Mouse (Mus musculus): ENCODE measurements around the gene Pgf. TPM values are rescaled to one million over a fixed set of nuclear protein-coding genes. Genes with fewer than 3 reads are reported as not detected.

Pgf gene
- polyA plus RNA-seq, 2 experiments: 0.08 to 0.32 TPM

DNA sequence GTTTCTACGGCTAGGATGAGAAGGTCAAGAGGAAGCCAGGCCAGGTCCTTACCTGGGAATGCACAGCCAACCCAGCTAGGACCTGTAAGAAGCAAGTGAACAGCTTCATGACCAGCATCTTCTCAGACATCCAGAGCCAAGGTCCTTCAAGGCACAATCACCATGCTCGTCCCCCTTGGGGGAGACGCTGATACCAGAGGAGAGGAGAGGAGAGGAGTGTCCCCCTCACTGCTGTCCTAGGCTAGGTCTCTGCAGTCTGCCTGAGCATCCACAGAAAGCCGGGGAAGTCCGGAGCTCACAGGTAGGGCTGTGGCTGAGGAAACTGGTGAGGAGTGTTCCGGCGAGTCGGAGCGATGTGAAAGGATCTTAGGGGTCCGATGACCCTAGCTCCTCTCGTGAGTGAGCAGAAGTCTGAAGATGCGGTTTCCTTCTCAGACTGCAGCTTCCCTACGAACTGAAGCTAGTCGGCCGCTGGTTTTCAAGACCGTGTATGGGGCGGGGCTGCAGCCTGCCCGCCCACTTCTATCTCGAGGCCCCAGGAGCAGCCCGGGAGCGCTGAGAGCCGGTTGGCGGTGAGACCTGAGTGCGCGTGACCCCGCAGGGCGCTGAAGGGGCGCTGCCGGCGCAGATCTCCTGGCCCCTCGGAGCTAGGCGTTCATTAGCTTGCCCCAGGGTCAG, 605 bp downstream of the Pgf start:
- no peaks in the 10 kb centered on the region for H3K9me3 ChIP-seq (ENCODE audit: control insufficient read depth, low read length)
- DNase-seq (ENCODE audit: low read depth in 3 of 3, low spot score in 3 of 3) (peak; percentile 22 to 24 (median 23)), ATAC-seq (ENCODE audit: insufficient read depth) (peak; percentile 57; the same call in 1 of the 2 replicates)
- peaks cover 7% of the 10 kb centered on the region for H3K27me3 ChIP-seq (ENCODE audit: control insufficient read depth, insufficient read depth, low read length)
- H3K9ac ChIP-seq (replicated peaks): no peak overlapping the region; the same call in 1 of the 2 replicates
- TF ChIP-seq EP300 (IDR thresholded peaks at IDR 0.05; ENCODE audit: low read depth) (no peak), CTCF (IDR thresholded peaks at IDR 0.05; ENCODE audit: low read depth) (no peak)
- peak overlapping the region; percentile 46 for H3K4me2 ChIP-seq (ENCODE audit: low read depth)
- peak overlapping the region; percentile 16 to 26; a peak in 2 of 4 replicates for H3K4me3 ChIP-seq (ENCODE audit: insufficient read depth in 1 of 2, low read depth in 2 of 2, low read length in 2 of 2)
- H3K4me1 ChIP-seq (replicated peaks; ENCODE audit: control insufficient read depth in 2 of 2, insufficient read depth in 2 of 2, low read length in 1 of 2): peaks cover 0 to 3% of the 10 kb centered on the region in 2 experiments; a peak in 1 of 4 replicates
- 2% methylated on average over 32 of the region's 32 CpGs for WGBS (ENCODE audit: insufficient replicate concordance)
- H3K36me3 ChIP-seq (replicated peaks; ENCODE audit: control insufficient read depth, insufficient read depth, low read depth): no peaks in the 10 kb centered on the region
- H3K27ac ChIP-seq: no peak overlapping the region

DNA sequence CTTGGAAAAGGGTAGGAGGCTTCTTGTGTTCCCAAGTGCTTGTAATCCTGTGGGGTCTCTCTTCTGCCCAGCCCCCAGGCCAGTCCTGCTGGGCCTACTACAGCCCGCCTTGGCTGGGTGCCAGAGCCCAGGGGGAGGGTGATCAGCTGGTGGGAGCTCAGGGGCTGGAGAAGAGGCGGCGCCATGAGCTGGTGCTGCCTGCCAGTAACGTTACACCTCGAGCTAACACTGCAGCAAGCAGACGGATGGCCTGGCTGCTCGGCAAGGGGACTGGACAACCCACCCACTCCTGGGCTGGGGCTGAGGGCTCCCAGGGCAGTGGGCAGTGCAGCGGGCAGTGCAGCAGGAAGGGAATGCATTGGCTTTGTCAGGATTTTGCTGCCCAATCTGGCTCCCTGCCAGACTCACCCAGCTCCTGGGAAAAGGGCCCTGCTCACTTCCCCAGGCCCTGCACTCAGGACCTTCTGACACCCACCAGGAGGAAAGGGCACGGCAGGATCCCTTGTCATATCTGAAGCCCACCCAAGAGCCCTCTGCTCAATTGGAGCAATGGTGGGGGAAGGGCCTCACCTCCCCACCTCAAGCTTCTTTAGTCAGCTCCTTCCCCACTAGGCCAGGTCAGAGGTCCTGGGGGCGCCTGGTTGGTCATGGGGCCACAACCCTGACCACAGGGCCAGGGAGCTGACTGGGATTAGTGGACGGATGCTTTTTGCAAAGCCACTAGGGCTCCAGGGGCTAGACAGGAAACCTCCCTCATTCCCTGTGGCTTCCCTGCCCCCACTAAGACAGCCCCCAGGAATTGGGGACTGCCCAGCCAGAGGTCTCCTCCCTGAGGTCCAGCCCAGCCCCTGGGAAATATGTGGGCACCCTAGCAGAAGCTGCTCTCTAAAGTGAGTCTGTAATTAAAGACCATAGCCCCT, 1.4 kb downstream of the Pgf start:
- ATAC-seq (ENCODE audit: insufficient read depth) (no peak), DNase-seq (ENCODE audit: low read depth in 3 of 3, low spot score in 3 of 3) (no peak)
- Histone ChIP-seq H3K4me1 (replicated peaks; ENCODE audit: control insufficient read depth in 2 of 2, insufficient read depth in 2 of 2, low read length in 1 of 2) (peaks cover 0 to 3% of the 10 kb centered on the region in 2 experiments; a peak in 1 of 4 replicates), H3K4me3 (ENCODE audit: insufficient read depth in 1 of 2, low read depth in 2 of 2, low read length in 2 of 2) (no peak overlapping the region), H3K9ac (replicated peaks) (no peak overlapping the region), H3K9me3 (ENCODE audit: control insufficient read depth, low read length) (no peaks in the 10 kb centered on the region), H3K36me3 (replicated peaks; ENCODE audit: control insufficient read depth, insufficient read depth, low read depth) (no peaks in the 10 kb centered on the region), H3K27me3 (ENCODE audit: control insufficient read depth, insufficient read depth, low read length) (peaks cover 6% of the 10 kb centered on the region), H3K27ac (no peak overlapping the region), H3K4me2 (ENCODE audit: low read depth) (no peak overlapping the region)
- 29% methylated on average over 11 of the region's 11 CpGs for WGBS (ENCODE audit: insufficient replicate concordance)
- TF ChIP-seq CTCF (IDR thresholded peaks at IDR 0.05; ENCODE audit: low read depth) (no peak), EP300 (IDR thresholded peaks at IDR 0.05; ENCODE audit: low read depth) (no peak)

DNA sequence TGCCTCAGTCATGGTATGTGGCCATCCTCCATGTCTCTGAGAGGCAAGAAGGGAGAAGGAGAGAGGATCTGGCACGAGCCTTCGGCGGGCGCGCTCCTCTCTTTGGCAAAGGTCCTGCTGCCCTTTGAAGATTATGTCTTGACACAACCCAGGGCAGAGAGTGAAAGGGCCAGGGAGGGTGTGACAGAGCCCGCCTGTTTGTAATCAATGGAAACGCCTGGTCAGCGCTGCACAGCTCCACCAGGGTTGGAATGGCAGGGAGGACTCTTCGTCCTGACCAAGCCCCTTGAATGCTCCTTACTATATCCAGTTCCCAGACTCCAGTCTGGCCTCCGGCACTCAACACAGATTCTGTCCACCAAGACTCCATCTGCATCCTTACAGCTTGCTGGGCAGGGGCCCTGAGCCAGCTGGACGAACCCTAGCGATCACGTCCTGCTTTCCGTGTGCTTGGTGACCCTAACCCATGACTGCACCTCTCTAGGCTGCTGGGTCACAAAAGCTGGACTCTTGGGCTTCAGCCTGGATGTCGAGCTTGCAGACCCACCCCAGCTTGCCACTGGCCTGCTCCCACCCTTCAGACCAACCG, 2.4 kb downstream of the Pgf start:
- Histone ChIP-seq H3K36me3 (replicated peaks; ENCODE audit: control insufficient read depth, insufficient read depth, low read depth) (no peaks in the 10 kb centered on the region), H3K9me3 (ENCODE audit: control insufficient read depth, low read length) (no peaks in the 10 kb centered on the region), H3K4me2 (ENCODE audit: low read depth) (no peak overlapping the region), H3K4me3 (ENCODE audit: insufficient read depth in 1 of 2, low read depth in 2 of 2, low read length in 2 of 2) (no peak overlapping the region), H3K27ac (no peak overlapping the region), H3K27me3 (ENCODE audit: control insufficient read depth, insufficient read depth, low read length) (peaks cover 6% of the 10 kb centered on the region), H3K9ac (replicated peaks) (no peak overlapping the region), H3K4me1 (replicated peaks; ENCODE audit: control insufficient read depth in 2 of 2, insufficient read depth in 2 of 2, low read length in 1 of 2) (peaks cover 0 to 3% of the 10 kb centered on the region in 2 experiments; a peak in 1 of 4 replicates)
- ATAC-seq (ENCODE audit: insufficient read depth): no peak
- no peak for TF ChIP-seq CTCF (IDR thresholded peaks at IDR 0.05; ENCODE audit: low read depth)
- no peak for TF ChIP-seq EP300 (IDR thresholded peaks at IDR 0.05; ENCODE audit: low read depth)
- DNase-seq (ENCODE audit: low read depth in 3 of 3, low spot score in 3 of 3): no peak
- 62% methylated on average over 16 of the region's 16 CpGs for WGBS (ENCODE audit: insufficient replicate concordance)

DNA sequence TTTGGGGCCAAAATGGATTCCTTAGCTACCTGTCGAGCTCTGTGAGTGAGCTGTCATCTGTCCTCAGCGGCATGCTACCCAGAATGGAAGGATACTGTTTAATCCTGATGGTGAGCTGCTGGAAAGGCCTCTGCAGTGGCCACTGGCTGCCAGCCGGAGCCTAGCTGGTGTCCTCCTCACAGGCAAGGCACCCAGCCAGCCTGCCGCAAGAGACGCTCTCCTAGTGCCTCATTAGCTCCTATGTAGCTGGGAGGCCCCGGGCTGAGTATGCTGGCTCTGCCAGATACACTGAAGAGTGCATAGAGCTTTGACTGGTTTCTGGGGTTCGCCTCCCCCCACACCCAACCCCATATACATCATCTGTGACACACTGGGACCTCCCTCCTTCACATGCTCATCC, 3.6 kb downstream of the Pgf start:
- no peak for ATAC-seq (ENCODE audit: insufficient read depth)
- 61% methylated on average over 7 of the region's 7 CpGs for WGBS (ENCODE audit: insufficient replicate concordance)
- no peaks in the 10 kb centered on the region for H3K36me3 ChIP-seq (replicated peaks; ENCODE audit: control insufficient read depth, insufficient read depth, low read depth)

More for the DNA sequence above, 3.6 kb downstream of the Pgf start:
- no peak for DNase-seq (ENCODE audit: low read depth in 3 of 3, low spot score in 3 of 3)
- Histone ChIP-seq H3K4me1 (replicated peaks; ENCODE audit: control insufficient read depth in 2 of 2, insufficient read depth in 2 of 2, low read length in 1 of 2) (peaks cover 0 to 3% of the 10 kb centered on the region in 2 experiments; a peak in 1 of 4 replicates), H3K27ac (no peak overlapping the region), H3K9me3 (ENCODE audit: control insufficient read depth, low read length) (no peaks in the 10 kb centered on the region), H3K9ac (replicated peaks) (no peak overlapping the region), H3K4me2 (ENCODE audit: low read depth) (no peak overlapping the region), H3K4me3 (ENCODE audit: insufficient read depth in 1 of 2, low read depth in 2 of 2, low read length in 2 of 2) (no peak overlapping the region), H3K27me3 (ENCODE audit: control insufficient read depth, insufficient read depth, low read length) (peaks cover 4% of the 10 kb centered on the region)
- no peak for TF ChIP-seq EP300 (IDR thresholded peaks at IDR 0.05; ENCODE audit: low read depth)
- no peak for TF ChIP-seq CTCF (IDR thresholded peaks at IDR 0.05; ENCODE audit: low read depth)

Measured in liver, embryonic 14.5 days (tissue).